ENCODE assay signal across 16 mouse cellular contexts in the genomic region with DNA sequence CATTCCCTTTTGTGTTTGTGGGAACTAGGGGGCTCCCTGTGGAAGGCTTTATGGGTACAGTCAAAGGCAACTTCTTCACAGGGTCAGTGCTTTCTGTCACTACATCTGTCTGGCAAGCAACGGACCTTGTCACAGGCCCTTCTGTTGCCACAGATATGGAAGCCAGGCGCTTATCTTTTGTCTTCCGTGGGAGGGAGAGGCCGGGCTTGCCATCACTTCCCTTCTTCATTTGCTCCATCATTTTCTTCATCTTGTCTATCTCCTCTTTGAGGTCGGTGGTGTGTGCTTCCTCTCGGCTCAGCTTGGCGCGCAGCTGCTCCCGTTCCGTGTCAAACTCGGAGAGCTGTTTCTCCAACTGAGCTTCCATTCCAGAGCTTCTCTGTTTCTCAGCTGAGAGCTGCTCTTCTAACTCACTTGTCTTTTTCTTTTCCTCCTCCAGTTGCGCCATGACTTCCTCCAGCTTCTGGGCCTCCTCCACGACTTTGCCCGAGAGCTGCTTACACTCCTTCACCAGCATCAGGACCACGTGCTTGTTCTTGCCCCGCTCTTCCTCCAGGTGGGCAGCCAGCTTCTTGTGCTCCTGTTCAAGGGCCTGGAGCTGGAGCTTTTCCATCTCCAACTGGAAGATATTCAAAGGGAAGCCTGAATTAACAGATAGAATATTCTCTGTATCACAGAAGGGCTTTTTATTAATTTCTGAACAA.
A peak's percentile ranks its signal among the peaks of the same experiment; 100 is the strongest.
DNase-seq lines count a peak whose midpoint lies in the region; ATAC-seq and TF ChIP-seq lines count a peak whose summit lies in the region.
"Had no signal": no experiment of that assay in that cellular context is flagged by ENCODE, and none has a peak within 500 bp of the region (broad histone marks: within the 10 kb centered on the region; RNA-seq: fewer than 3 reads in every experiment).

No protein-coding gene starts in this region.

- DNase-seq in spleen, adult 12 weeks (ENCODE audit: low spot score) = peak; percentile 37
- no peak for DNase-seq in spleen, adult 18-20 months
- no peak for DNase-seq in cerebellum, adult 9-11 months
- no peak for DNase-seq in kidney, adult 2 months
- no peak for DNase-seq in testis, postnatal 10 days (ENCODE audit: low spot score)
- DNase-seq: adrenal gland, adult 2 months; gastrocnemius, postnatal 25 days; kidney, adult 8-10 months; right cerebral cortex, postnatal 14 days had no signal

- peaks cover 55% of the 10 kb centered on the region for H3K4me1 ChIP-seq in erythroblast, embryonic 14.5 days (ENCODE audit: control insufficient read depth)
- H3K4me1 ChIP-seq in liver, embryonic 16.5 days (ENCODE audit: control insufficient read depth, low read depth, low read length) = peaks cover 17% of the 10 kb centered on the region
- peaks cover 2% of the 10 kb centered on the region; the same call in 1 of the 2 replicates for H3K4me1 ChIP-seq in kidney, adult 2 months (ENCODE audit: control insufficient read depth, insufficient read depth, low read length)
- H3K4me1 ChIP-seq: hindbrain, embryonic 12.5 days; midbrain, embryonic 12.5 days had no signal

- WGBS in liver, embryonic 16.5 days (ENCODE audit: insufficient replicate concordance) = 31% methylated on average over 16 of the region's 16 CpGs
- 95% methylated on average over 16 of the region's 16 CpGs for WGBS in kidney, adult 2 months

- TF ChIP-seq CTCF in kidney, adult 2 months (conservative IDR thresholded peaks at IDR 0.05; ENCODE audit: insufficient read depth, insufficient read length, low read depth, low read length) = no peak

- peak; percentile 95 for ATAC-seq in liver, embryonic 16.5 days (ENCODE audit: low read depth)
- ATAC-seq: forebrain, embryonic 16.5 days had no signal

- H3K9me3 ChIP-seq in erythroblast, embryonic 14.5 days (ENCODE audit: control insufficient read depth, low read length) = no peaks in the 10 kb centered on the region
- no peaks in the 10 kb centered on the region for H3K9me3 ChIP-seq in liver, embryonic 16.5 days (replicated peaks; ENCODE audit: control insufficient read depth, low read length)
- H3K9me3 ChIP-seq: hindbrain, embryonic 12.5 days; limb, embryonic 15.5 days; midbrain, embryonic 12.5 days had no signal

- TF ChIP-seq POLR2A in kidney, adult 2 months (IDR thresholded peaks at IDR 0.05; ENCODE audit: low read depth, low read length) = no peak

- peak overlapping the region; percentile 75 for H3K4me3 ChIP-seq in erythroblast, embryonic 14.5 days (replicated peaks)
- H3K4me3 ChIP-seq in liver, embryonic 16.5 days (ENCODE audit: low read depth, low read length) = peak overlapping the region; percentile 64
- no peak overlapping the region for H3K4me3 ChIP-seq in kidney, adult 2 months (ENCODE audit: insufficient read depth, low read depth, low read length)
- H3K4me3 ChIP-seq: hindbrain, embryonic 12.5 days; limb, embryonic 15.5 days; midbrain, embryonic 12.5 days had no signal

- H3K36me3 ChIP-seq in erythroblast, embryonic 14.5 days (ENCODE audit: control insufficient read depth) = peaks cover 39% of the 10 kb centered on the region
- no peaks in the 10 kb centered on the region for H3K36me3 ChIP-seq in liver, embryonic 16.5 days (ENCODE audit: control insufficient read depth, insufficient read depth)
- no peaks in the 10 kb centered on the region for H3K36me3 ChIP-seq in kidney, adult 2 months (ENCODE audit: control insufficient read depth, insufficient read depth, low read length)
- H3K36me3 ChIP-seq: midbrain, embryonic 12.5 days had no signal

- peak overlapping the region; percentile 91 for H3K27ac ChIP-seq in liver, embryonic 16.5 days (ENCODE audit: low read length)
- H3K27ac ChIP-seq in kidney, adult 2 months (ENCODE audit: insufficient read depth, low read depth, low read length) = no peak overlapping the region
- H3K27ac ChIP-seq: hindbrain, embryonic 12.5 days; limb, embryonic 15.5 days; midbrain, embryonic 12.5 days had no signal

- peak overlapping the region; percentile 66 for H3K9ac ChIP-seq in liver, embryonic 16.5 days (ENCODE audit: low read depth, low read length)
- H3K9ac ChIP-seq: hindbrain, embryonic 12.5 days; limb, embryonic 15.5 days; midbrain, embryonic 12.5 days had no signal

- H3K27me3 ChIP-seq in erythroblast, embryonic 14.5 days (ENCODE audit: control insufficient read depth) = no peaks in the 10 kb centered on the region
- H3K27me3 ChIP-seq in liver, embryonic 16.5 days (ENCODE audit: control insufficient read depth, insufficient read depth, low read depth, low read length) = no peaks in the 10 kb centered on the region
- no peaks in the 10 kb centered on the region for H3K27me3 ChIP-seq in kidney, adult 2 months (replicated peaks; ENCODE audit: control insufficient read depth, insufficient read depth, low read length)
- H3K27me3 ChIP-seq: CH12.LX; hindbrain, embryonic 12.5 days; limb, embryonic 15.5 days; midbrain, embryonic 12.5 days had no signal

- H3K4me2 ChIP-seq in liver, embryonic 16.5 days (ENCODE audit: low read depth, low read length) = peak overlapping the region; percentile 68
- H3K4me2 ChIP-seq: hindbrain, embryonic 12.5 days; limb, embryonic 15.5 days; midbrain, embryonic 12.5 days had no signal
